Mouse (Mus musculus) G1E (cell line): ENCODE measurements around the gene Pcmt1.

Experiments used
- CTCF ChIP-seq: IDR thresholded peaks from 2 replicates; pipeline ENCODE4 v1.5.1; 2012; ENCODE audit warnings: low read depth, low read length, inconsistent platforms, mixed read lengths
- POLR2AphosphoS5 ChIP-seq: IDR thresholded peaks from 2 replicates; pipeline ENCODE4 v1.6.1; 2012; ENCODE audit warnings: low read depth, low read length, inconsistent platforms; ENCODE audit not compliant: insufficient replicate concordance
- TAL1 ChIP-seq: conservative IDR thresholded peaks from 2 replicates; pipeline ENCODE4 v1.6.1; 2012; ENCODE audit warnings: low read depth, low read length, inconsistent platforms, mixed read lengths

DNA sequence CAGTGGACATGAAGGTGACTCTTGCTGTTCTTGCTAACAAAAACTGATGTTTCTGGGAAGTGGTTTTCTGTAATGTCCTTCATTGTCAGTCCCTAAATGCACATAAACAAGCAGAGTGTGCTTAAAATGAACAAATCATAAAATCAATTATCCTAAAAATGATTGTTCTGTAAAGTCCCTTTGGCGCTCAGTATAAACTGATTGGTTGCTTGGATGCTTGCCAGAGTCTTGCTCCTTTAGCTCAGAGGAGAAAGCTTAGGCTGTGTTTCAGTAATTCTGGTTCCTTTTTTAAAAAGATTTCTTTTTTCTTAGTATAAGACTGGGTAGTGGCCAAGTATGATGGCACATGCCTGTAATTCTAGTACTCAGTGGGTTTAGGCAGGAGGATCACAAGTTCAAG is 84.7 kb downstream of the Pcmt1 start:
- no peak for TF ChIP-seq CTCF
- TF ChIP-seq POLR2AphosphoS5 = no peak
- no peak for TF ChIP-seq TAL1
